Mouse (Mus musculus) liver, embryonic 14.5 days (tissue): Measurements from ENCODE around the gene Galr2.

Experiments used
- CTCF ChIP-seq: IDR thresholded peaks from 2 replicates; pipeline ENCODE4 v1.5.1; 2016; ENCODE audit warnings: antibody characterized with exemption, low read depth, control low read depth
- EP300 ChIP-seq: IDR thresholded peaks from 2 replicates; pipeline ENCODE4 v1.6.1; 2016; ENCODE audit warnings: antibody characterized with exemption, low read depth

DNA sequence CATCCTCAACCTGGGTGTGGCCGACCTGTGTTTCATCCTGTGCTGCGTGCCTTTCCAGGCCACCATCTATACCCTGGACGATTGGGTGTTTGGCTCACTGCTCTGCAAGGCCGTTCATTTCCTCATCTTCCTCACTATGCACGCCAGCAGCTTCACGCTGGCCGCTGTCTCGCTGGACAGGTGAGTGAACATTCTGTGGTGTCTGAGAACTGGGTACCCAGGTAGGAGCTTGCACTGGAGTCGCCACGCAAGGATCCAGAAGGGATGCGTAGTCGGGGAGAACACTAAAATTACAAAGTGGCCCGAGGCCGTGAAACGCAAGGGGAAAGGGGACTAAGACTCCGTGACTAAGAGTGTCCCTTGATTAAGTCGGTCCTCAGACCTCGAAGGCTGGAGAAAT, 932 bp downstream of the Galr2 start:
- TF ChIP-seq EP300 = no peak
- TF ChIP-seq CTCF = no peak
